Mouse (Mus musculus): Measurements from ENCODE around the gene Hs6st1. TPM values are rescaled to one million over a fixed set of nuclear protein-coding genes. Genes with fewer than 3 reads are reported as not detected.

Hs6st1 gene
- polyA plus RNA-seq, 1 experiment from 2014 or later = 9.4 TPM

DNA sequence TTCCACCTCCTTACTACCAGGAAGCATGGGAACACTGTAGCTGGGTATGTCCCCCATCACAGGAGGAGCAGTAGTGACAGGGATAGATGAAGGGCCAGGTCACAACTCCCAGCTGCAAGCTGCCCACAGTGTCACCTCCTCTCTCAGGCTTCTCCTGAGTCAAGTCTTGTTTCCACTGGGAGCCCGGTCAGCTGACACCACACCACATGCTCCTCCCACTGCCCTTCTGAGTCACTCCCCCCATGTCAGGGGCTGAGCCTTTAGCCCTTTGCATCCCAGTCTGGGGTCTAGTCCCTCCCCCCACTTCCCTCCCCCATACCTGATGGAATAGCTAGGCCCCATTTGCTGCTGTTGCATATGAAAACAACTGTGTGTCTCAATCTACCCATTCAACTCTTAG is 21.3 kb downstream of the Hs6st1 start:
- H3K4me2 ChIP-seq (ENCODE audit: low read length) = no peak overlapping the region
- no peak overlapping the region for H3K9ac ChIP-seq (ENCODE audit: low read depth, low read length)
- ATAC-seq = 0 out of 2 replicates have a peak, but pooled peaks have one; percentile 12
- no peaks in the 10 kb centered on the region for H3K27me3 ChIP-seq (ENCODE audit: control insufficient read depth, insufficient read depth, low read depth, low read length)
- peaks cover 6% of the 10 kb centered on the region for H3K36me3 ChIP-seq (ENCODE audit: control insufficient read depth, insufficient read depth, low read length)
- WGBS = 62% methylated on average over 1 of the region's 1 CpGs
- no peak overlapping the region for H3K4me3 ChIP-seq (ENCODE audit: low read depth, low read length)
- H3K4me1 ChIP-seq (ENCODE audit: control insufficient read depth, insufficient read depth, low read length) = peaks cover 26% of the 10 kb centered on the region
- peak overlapping the region; percentile 34; the same call in 1 of the 2 replicates for H3K27ac ChIP-seq (ENCODE audit: low read length)
- H3K9me3 ChIP-seq (replicated peaks; ENCODE audit: control insufficient read depth, low read length, poor library complexity, severe bottlenecking) = no peaks in the 10 kb centered on the region

DNA sequence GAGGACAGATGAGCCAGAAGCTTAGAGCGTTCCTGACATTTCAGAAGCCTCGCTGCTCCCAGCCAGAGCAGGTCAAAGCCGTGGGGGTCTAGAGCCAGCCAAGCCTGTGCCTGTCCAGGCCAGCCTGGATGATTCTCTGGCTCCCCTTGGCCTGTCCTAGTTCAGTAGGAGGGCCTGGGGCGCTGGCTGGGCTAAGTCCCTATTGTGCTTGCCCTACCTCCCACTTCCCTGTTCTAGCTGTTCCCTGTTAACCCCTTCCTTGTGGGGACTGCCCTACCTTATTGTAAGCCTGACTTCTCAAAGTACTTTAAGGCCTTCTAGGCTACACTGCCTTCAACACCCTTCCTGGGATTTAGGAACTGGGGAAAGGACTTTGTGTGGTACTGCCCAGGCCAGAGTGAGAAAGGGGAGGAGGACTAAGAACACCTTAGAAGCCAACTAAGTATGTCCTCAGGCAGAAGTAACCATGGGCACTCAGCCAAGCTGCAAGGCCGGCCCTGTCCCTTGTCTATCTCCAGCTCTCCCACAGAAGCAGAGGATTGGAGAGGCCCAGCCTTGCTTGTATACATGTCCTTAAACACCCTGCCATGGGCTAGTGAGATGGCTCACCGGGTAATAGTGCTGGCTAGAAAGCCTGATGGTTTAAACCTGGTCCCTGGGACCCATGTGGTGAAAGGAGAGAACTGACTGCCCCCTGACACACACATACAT is 22.0 kb downstream of the Hs6st1 start:
- peaks cover 26% of the 10 kb centered on the region for H3K4me1 ChIP-seq (ENCODE audit: control insufficient read depth, insufficient read depth, low read length)
- peaks cover 5% of the 10 kb centered on the region for H3K36me3 ChIP-seq (ENCODE audit: control insufficient read depth, insufficient read depth, low read length)
- H3K4me2 ChIP-seq (ENCODE audit: low read length) = no peak overlapping the region
- H3K9ac ChIP-seq (ENCODE audit: low read depth, low read length) = no peak overlapping the region
- no peak overlapping the region for H3K27ac ChIP-seq (ENCODE audit: low read length)
- 0 out of 2 replicates have a peak, but pooled peaks have one; percentile 30 for ATAC-seq
- H3K27me3 ChIP-seq (ENCODE audit: control insufficient read depth, insufficient read depth, low read depth, low read length) = no peaks in the 10 kb centered on the region
- 52% methylated on average over 6 of the region's 6 CpGs for WGBS
- no peak overlapping the region for H3K4me3 ChIP-seq (ENCODE audit: low read depth, low read length)
- H3K9me3 ChIP-seq (replicated peaks; ENCODE audit: control insufficient read depth, low read length, poor library complexity, severe bottlenecking) = no peaks in the 10 kb centered on the region

- Histone ChIP-seq H3K4me3 (ENCODE audit: low read depth, low read length) (no peak overlapping the region), H3K4me1 (ENCODE audit: control insufficient read depth, insufficient read depth, low read length) (peaks cover 26% of the 10 kb centered on the region), H3K9ac (ENCODE audit: low read depth, low read length) (no peak overlapping the region), H3K36me3 (ENCODE audit: control insufficient read depth, insufficient read depth, low read length) (peaks cover 2% of the 10 kb centered on the region), H3K27me3 (ENCODE audit: control insufficient read depth, insufficient read depth, low read depth, low read length) (no peaks in the 10 kb centered on the region), H3K27ac (ENCODE audit: low read length) (no peak overlapping the region), H3K4me2 (ENCODE audit: low read length) (no peak overlapping the region), H3K9me3 (replicated peaks; ENCODE audit: control insufficient read depth, low read length, poor library complexity, severe bottlenecking) (no peaks in the 10 kb centered on the region)
- ATAC-seq = no peak
- 72% methylated on average over 4 of the region's 4 CpGs for WGBS
Observed at GRCm38 (mm10) chr1:36090722-36091110, 22.5 kb downstream of the Hs6st1 start.

DNA sequence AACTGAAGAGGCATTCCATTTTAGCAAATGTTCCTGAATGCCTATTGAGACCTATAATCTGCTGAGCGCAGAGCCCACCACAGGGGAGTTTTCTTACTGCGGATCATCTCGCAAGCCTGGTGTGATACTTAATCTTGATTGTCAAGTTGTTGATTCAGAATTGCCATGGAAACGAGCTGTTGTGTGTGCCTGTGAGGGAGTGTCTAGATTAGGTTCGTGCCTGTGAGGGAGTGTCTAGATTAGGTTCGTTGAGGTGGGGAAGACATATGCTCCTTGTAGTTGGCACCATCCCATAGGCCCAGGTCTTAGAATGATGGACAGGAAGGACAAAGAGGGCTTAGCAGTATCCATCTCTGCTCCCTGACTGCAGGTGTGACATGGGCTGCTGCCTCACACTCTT is 23.0 kb downstream of the Hs6st1 start:
- Histone ChIP-seq H3K27ac (ENCODE audit: low read length) (no peak overlapping the region), H3K9me3 (replicated peaks; ENCODE audit: control insufficient read depth, low read length, poor library complexity, severe bottlenecking) (no peaks in the 10 kb centered on the region), H3K36me3 (ENCODE audit: control insufficient read depth, insufficient read depth, low read length) (no peaks in the 10 kb centered on the region), H3K9ac (ENCODE audit: low read depth, low read length) (no peak overlapping the region), H3K4me3 (ENCODE audit: low read depth, low read length) (no peak overlapping the region), H3K4me2 (ENCODE audit: low read length) (no peak overlapping the region), H3K4me1 (ENCODE audit: control insufficient read depth, insufficient read depth, low read length) (peaks cover 26% of the 10 kb centered on the region), H3K27me3 (ENCODE audit: control insufficient read depth, insufficient read depth, low read depth, low read length) (no peaks in the 10 kb centered on the region)
- 42% methylated on average over 6 of the region's 6 CpGs for WGBS
- no peak for ATAC-seq

DNA sequence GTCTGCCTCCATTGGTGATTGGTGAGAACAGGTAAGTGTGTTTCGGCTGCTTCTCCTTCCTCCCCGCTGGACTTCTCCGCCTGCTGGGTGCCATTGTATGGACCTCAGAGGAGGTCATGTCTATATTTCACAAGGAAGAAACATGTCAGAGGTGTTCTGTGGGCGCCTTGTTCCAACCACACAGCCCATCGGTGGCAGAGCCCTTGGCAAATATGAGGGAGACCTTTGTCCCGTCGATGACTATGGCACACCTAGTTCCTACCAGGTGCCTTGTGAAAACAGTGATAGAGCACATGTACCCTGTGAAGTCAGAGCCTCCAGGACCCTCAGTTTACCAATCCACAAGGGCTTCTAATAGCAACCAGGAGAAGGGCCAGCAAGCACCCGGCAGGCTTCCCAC is 25.5 kb downstream of the Hs6st1 start:
- Histone ChIP-seq H3K36me3 (ENCODE audit: control insufficient read depth, insufficient read depth, low read length) (no peaks in the 10 kb centered on the region), H3K9me3 (replicated peaks; ENCODE audit: control insufficient read depth, low read length, poor library complexity, severe bottlenecking) (no peaks in the 10 kb centered on the region), H3K27ac (ENCODE audit: low read length) (no peak overlapping the region), H3K4me1 (ENCODE audit: control insufficient read depth, insufficient read depth, low read length) (peaks cover 18% of the 10 kb centered on the region), H3K4me2 (ENCODE audit: low read length) (no peak overlapping the region), H3K4me3 (ENCODE audit: low read depth, low read length) (no peak overlapping the region), H3K27me3 (ENCODE audit: control insufficient read depth, insufficient read depth, low read depth, low read length) (no peaks in the 10 kb centered on the region), H3K9ac (ENCODE audit: low read depth, low read length) (no peak overlapping the region)
- WGBS = 94% methylated on average over 8 of the region's 8 CpGs
- ATAC-seq = no peak

DNA sequence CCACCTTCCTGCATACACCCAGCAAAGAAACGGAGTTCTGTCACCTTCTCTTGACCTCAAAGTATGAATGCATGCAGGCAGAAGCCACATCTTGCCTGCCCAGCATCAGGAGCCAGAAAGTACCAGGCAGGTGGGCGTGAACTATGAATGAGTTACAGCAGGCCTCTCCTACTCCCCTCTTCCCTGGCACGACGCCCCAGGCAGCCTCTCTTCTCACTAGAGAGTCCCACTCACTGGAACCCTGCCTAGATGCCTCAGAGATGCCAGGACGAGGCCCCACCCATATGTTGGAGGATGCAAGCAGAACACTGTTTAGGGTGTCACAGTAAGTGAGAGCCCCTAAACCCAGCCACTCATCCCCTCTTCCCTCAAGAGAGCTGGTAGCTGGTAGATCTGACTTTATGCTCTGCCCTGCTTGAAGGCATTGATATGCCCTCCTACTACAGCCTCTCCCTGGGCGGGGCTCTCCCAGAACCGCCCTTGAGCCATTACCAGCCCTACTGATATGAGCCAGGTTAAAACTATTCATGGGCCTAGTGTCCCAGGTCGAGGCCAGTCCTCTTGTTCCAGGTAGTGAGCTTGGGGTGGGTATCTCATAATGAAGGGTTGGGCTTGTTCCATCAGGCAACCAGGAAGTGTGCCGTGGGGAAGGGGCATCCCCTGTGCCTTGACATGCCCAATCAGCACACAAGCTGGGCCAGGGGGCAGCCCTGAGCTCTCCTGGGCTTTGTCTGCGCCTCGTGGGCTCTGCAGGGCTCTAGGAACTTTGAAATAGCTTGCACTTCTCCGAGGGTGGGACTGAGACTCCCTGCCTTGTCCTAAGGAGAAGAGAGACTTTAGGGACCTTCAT is 27.4 kb downstream of the Hs6st1 start:
- H3K9me3 ChIP-seq (replicated peaks; ENCODE audit: control insufficient read depth, low read length, poor library complexity, severe bottlenecking) = no peaks in the 10 kb centered on the region
- H3K36me3 ChIP-seq (ENCODE audit: control insufficient read depth, insufficient read depth, low read length) = no peaks in the 10 kb centered on the region
- 83% methylated on average over 12 of the region's 12 CpGs for WGBS
- H3K9ac ChIP-seq (ENCODE audit: low read depth, low read length) = no peak overlapping the region
- H3K4me1 ChIP-seq (ENCODE audit: control insufficient read depth, insufficient read depth, low read length) = peaks cover 3% of the 10 kb centered on the region
- H3K27ac ChIP-seq (ENCODE audit: low read length) = no peak overlapping the region
- no peak overlapping the region for H3K4me3 ChIP-seq (ENCODE audit: low read depth, low read length)
- H3K4me2 ChIP-seq (ENCODE audit: low read length) = no peak overlapping the region
- H3K27me3 ChIP-seq (ENCODE audit: control insufficient read depth, insufficient read depth, low read depth, low read length) = no peaks in the 10 kb centered on the region
- ATAC-seq = peak; percentile 30; the same call in 1 of the 2 replicates

GRCm38 (mm10) chr1:36098432-36098831 is 30.2 kb downstream of the Hs6st1 start:
- H3K27me3 ChIP-seq (ENCODE audit: control insufficient read depth, insufficient read depth, low read depth, low read length) = no peaks in the 10 kb centered on the region
- no peak overlapping the region for H3K4me2 ChIP-seq (ENCODE audit: low read length)
- no peak overlapping the region for H3K9ac ChIP-seq (ENCODE audit: low read depth, low read length)
- H3K4me1 ChIP-seq (ENCODE audit: control insufficient read depth, insufficient read depth, low read length) = no peaks in the 10 kb centered on the region
- no peak for ATAC-seq
- 88% methylated on average over 4 of the region's 4 CpGs for WGBS
- H3K9me3 ChIP-seq (replicated peaks; ENCODE audit: control insufficient read depth, low read length, poor library complexity, severe bottlenecking) = no peaks in the 10 kb centered on the region
- no peak overlapping the region for H3K27ac ChIP-seq (ENCODE audit: low read length)
- peaks cover 6% of the 10 kb centered on the region for H3K36me3 ChIP-seq (ENCODE audit: control insufficient read depth, insufficient read depth, low read length)
- no peak overlapping the region for H3K4me3 ChIP-seq (ENCODE audit: low read depth, low read length)

GRCm38 (mm10) chr1:36100371-36100770 is 32.2 kb downstream of the Hs6st1 start:
- 87% methylated on average over 3 of the region's 3 CpGs for WGBS
- ATAC-seq = no peak
- peaks cover 18% of the 10 kb centered on the region for H3K36me3 ChIP-seq (ENCODE audit: control insufficient read depth, insufficient read depth, low read length)

More at GRCm38 (mm10) chr1:36100371-36100770, 32.2 kb downstream of the Hs6st1 start:
- H3K27ac ChIP-seq (ENCODE audit: low read length) = no peak overlapping the region
- no peaks in the 10 kb centered on the region for H3K9me3 ChIP-seq (replicated peaks; ENCODE audit: control insufficient read depth, low read length, poor library complexity, severe bottlenecking)
- no peaks in the 10 kb centered on the region for H3K4me1 ChIP-seq (ENCODE audit: control insufficient read depth, insufficient read depth, low read length)
- no peak overlapping the region for H3K9ac ChIP-seq (ENCODE audit: low read depth, low read length)
- H3K4me3 ChIP-seq (ENCODE audit: low read depth, low read length) = no peak overlapping the region
- H3K4me2 ChIP-seq (ENCODE audit: low read length) = no peak overlapping the region
- H3K27me3 ChIP-seq (ENCODE audit: control insufficient read depth, insufficient read depth, low read depth, low read length) = no peaks in the 10 kb centered on the region
